Mouse (Mus musculus): ENCODE measurements around the gene Gm3373. TPM values are rescaled to one million over a fixed set of nuclear protein-coding genes. Genes with fewer than 3 reads are reported as not detected.

Gm3373 gene
- total RNA-seq (2023): not detected in 2 replicates

GRCm38 (mm10) chr14:5741477-5741876 lies at the start of gene Gm3373:
Gene Gm3373, minus strand, starts transcription at chr14:5741577.

DNA sequence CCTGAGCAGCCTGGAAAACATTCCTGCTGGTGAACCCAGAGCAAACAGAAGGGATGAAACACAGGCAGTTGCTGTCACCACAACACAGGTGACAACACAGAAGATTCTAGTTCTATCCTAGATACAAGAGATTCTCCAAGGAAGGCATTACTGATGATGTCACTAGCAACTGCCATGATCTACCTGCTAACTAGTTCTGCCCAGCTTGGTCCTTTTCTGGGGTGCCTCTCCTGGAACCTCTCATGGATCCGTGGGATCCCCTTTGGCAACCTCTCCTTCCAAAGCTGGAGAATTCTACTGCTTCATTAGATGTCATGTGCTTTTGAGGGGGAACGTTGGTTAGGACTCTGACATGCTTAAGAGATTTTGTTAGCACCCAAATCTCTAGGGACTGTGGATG lies 54.0 kb downstream of the Gm3373 start, which contains the start of gene Gm9603:
TSS of gene Gm9603 (minus strand) at position 101 of the 400 bp plus-strand sequence.

Other genes starting within 250 kb of the Gm3373 start
- gene Gm3488, start 239.9 kb downstream of the Gm3373 start, total RNA-seq (2023): not detected in 2 replicates
- gene Gm3532, start 203.1 kb downstream of the Gm3373 start, total RNA-seq (2023): not detected in 2 replicates
- gene Gm8265, start 108.5 kb downstream of the Gm3373 start, total RNA-seq (2023): not detected in 2 replicates
- gene Gm9603, start 54.1 kb downstream of the Gm3373 start, total RNA-seq (2023): not detected in 2 replicates
- gene Gm3383, start 66.4 kb upstream of the Gm3373 start, total RNA-seq (2023): not detected in 2 replicates
- not detected in 2 replicates for gene Gm3424, start 88.8 kb upstream of the Gm3373 start, total RNA-seq (2023)
- gene Gm8237, start 138.8 kb upstream of the Gm3373 start, total RNA-seq (2023): not detected in 2 replicates
- not detected in 2 replicates for gene Gm3248, start 220.2 kb upstream of the Gm3373 start, total RNA-seq (2023)
- not detected in 2 replicates for gene Gm3453, start 237.6 kb upstream of the Gm3373 start, total RNA-seq (2023)